Mouse (Mus musculus) yolk sac, embryonic 10.5 days (tissue): ENCODE data around the gene Abcg2.

Source experiments
- DNase-seq: peaks from one replicate; pipeline ENCODE4 v3.0.0-alpha.2; 2017; ENCODE audit warnings: low spot score

Gene Abcg2

DNA sequence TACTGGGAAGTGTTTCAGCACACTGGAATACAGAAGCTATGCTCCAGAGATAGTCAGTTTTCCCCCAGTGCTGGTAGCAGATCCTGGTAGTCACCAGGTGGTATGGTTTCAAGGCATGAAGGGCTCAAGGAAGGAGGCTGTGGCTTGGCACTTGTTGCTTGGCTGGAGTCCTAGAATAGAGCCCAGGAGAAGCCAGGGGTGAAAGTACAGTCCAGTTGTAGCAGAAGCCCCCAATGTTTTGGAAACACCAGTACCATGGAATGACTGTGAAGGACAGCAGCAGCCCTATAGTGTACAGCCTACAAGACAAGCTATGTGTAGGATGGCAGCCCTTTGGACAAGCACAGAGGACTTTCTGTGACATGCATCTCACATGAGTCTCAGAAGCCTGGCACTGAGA, 54.2 kb downstream of the Abcg2 start:
- no peak for DNase-seq

DNA sequence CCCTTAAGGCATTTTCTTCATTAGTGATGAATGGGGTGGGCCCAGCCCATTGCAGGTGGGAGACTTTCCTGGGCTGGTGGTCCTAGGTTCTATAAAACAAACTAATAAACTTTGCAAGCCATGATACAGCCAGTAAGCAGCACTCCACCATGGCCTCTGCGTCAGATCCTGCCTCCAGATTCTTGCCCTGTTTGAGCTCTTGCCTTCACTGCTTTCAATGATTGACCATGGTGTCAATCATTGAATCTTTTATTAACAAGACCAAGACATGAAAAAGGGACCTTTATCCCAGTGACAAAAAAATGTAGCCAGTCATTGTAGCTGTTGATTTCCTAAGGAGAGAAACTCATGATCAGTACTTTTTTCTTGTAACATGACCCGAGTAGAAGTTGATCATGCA, 55.1 kb downstream of the Abcg2 start:
- no peak for DNase-seq

DNA sequence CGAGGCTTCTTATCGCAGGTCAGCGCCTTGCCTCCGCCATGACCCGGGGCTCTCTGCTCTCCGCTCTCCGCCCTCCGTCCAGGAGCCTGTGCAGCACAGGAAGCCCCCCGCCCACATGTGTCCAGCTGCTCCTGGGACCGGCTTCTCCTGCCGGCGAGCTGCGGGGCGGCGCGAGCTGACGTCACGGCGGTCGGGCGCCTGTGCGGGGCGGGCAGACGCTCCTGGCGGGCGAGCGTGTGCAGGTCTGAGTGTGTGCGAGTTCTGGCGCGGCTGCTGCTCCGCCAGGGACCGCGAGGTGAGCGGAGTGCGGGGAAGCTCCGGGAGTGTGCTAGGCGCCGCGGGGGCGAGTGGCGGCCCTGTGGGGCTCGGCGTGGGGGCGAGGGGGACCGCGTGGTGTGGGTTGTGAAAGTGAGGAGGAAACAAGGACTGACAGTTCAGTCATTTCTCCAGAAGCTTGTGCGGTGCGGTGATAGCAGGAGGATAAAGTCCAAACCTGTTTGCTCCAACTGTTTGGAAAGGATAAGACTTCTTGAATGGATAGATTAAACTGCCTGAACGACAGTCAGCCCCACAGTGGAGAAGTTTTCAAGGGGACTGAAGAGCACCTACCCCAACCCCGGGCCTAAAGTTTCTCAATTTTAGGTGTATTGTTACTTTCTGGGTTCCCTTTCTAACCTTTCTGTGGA, 56.2 kb downstream of the Abcg2 start:
- DNase-seq, result peak; percentile 94

DNA sequence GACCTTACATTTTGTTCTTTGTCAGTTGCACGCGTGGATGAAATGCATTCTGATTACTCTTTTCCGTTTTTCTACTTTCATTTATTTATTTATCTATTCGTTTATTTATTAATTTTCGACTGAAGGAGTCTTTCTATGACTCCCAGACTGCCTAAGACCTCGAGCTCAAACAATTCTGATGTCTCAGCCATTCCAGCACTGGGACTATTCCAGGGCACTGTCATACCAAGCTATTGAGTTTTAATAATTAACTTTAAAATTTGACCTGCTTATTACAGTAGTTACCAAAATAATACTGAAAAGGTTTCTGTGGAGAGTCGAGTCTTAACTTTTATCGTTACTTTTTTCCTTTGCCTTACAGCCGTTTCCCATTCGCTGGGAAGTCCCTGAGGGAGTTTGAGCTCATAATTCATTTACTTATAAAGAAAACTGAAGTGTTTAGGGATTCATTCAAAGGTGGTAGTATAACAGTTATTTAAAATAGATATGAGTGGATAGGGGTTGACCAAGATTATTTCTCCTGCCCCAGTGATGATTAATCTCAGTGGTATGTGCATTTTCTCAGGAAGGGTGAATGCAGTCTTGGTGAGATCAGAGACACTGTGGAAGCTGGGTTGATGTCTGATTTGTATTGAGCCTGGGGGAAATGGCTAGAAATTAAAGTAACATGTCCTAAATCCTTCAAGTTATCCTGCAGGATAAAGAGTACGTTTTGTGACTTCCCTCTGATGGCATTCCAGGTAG, 56.9 kb downstream of the Abcg2 start:
- DNase-seq, result no peak

DNA sequence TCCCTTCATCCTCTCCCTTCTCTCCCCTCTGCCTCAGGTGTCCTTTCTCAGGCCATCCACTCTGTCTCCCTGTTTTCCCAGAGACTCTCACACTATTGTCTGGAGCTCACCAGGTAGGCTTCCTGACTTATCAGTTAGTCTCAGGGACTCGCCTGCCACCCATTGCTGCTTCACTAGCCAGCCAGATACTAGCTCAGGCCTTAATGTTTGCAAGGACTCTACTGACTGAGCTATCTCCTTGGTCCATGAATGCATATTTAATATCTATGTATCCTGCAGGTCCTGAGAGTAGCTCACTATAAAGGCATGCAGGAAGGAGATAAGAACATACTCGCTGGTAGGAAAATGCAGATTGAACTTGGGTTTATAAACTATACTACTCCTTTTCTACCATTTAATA, 57.9 kb downstream of the Abcg2 start:
- DNase-seq, result no peak

DNA sequence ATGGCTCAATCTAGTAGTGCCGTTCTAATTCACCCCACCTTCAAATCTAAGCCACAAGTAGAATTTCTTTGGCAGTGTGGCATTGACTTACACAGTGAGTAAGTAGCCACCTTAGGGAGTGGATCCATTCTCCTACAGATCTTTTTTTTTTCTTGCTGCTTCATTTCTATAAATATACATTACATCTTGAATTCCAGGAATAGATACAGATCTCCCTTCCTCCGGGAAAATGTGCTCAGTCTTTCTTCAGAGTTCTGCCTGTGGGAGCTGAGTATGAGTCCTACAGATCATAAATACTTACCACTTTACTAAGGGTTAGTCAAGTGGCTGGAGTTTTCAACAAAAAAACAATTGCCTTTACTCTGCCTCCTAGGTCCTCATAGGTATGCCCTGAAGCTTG, 60.3 kb downstream of the Abcg2 start:
- DNase-seq, result no peak

DNA sequence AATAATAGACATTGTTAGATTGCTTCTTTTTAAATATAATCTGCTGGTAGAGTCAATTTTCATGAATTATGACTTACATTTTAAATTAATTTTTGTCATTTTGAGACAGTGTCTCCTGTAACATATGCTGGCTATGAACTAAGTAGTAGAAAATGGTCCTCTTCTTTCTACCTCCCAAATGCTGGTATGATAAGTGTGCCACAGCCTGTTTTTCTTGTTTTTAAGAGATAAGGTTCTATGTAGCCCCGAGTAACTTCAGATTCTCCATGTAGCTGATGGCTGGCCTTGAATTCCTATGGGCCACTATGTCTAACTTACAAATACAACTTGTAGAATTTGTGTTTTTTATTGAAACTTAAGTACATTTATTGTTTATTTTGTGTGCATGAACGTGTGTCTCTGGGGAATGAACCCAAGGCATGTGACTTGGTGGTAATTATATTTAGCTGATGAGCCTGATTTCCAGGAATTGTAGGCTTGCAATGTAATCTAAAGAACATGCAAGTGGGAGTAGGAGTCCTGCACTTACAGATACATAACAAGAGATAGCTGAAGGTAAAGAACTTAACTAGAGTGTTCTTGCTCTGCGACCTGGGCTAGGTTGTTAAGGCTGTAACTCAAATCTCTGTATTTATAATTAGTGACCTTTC, 63.9 kb downstream of the Abcg2 start:
- DNase-seq, result no peak

DNA sequence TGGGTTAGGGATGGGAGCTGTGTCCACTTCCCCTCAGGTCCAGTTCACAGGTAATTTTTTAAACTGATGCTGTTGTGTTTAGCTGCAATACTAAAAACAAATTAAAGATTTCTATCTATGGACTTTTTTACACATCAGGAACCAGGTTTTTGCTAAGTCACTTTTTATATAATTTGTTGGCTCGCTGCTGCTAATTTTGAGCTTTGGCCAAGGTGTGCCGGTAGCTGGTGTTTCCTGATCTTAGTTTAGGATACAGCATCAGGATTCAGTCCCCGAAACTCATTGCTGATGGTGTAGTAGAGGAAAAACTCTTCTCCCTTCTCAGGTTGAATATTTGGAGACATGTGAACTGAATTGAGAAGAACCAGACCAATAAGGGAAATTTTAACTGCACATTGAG, 65.8 kb downstream of the Abcg2 start:
- DNase-seq, result no peak

DNA sequence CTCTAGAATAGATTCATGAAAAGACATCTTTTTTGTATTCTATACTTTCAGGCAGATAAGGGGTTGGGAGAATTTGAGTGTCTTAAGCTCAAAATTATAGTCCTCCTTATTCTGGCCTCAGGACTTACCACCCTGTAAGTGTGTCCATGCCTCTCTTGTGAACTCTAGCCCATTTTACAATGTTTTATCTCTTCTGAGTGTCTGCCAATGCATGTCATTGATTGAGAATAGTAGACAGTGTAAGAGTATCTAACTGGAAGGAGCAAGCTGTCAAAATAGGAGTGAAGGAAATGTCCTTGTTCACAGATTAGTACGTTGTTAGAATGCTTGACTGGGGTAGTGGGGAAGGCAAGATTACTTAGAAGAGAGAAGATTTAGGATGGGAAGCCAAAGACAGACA, 66.7 kb downstream of the Abcg2 start:
- DNase-seq, result no peak

DNA sequence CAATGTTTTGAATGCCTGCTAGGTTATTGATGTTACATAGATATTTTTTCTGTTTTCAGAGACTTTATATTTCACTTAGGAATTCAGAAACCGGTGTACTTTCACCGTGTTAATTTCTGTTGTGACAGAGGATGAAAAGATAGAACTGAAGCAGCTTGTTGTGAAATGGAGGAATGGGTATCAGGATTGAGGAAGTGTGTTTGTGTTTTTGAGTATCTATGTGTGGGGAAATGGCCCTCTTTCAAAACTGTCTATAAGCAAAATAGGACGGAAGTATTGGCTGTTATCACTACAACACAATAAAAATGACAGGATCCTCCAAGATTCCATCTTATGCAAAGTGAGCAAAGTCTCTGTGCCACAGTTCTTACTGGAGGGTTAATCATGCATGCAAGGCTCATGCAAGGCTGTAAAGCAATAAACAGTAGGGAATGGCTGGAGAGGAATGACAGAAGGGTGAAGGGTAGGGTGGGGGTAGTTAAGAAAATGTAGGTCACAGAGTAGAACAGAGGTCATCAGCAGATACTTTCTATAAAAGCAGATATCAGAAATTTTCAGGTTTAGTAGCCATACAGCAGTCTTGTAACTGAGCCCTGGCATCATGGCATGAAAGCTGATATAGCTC, 76.7 kb downstream of the Abcg2 start:
- DNase-seq, result no peak

DNA sequence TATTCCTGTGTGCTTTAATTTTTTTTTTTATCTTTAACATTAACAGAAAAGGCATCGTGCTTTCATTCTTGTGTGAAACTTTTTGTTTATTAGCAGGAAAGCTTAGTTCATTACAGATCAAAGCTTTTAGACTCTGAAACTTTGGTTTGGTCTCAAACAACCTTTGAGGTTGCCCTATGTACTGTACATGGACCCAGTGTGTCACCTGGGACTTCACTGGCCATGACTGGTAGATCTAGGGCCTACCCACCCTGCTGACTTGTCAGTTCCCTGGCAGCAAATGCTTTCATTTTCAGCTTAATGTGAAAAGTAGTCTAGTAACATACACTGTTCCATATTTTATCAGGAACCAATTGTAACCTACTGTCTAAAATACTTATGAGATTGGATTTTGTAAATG, 93.5 kb downstream of the Abcg2 start:
- no peak for DNase-seq

DNA sequence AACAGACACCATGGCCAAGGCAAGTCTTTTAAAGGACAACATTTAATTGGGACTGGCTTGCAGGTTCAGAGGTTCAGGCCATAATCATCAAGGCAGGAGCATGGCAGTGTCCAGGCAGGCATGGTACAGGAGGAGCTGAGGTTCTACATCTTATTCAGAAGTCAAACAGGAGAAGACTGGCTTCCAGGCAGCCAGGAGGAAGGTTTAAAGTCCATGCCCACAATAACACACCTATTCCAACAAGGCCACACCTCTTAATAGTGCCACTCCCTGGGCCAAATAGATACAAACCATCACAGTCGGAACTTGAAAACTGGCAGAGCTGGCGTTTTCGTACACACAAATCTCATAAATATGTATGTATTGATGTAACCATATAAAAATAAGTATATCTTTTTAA, 94.2 kb downstream of the Abcg2 start:
- no peak for DNase-seq

DNA sequence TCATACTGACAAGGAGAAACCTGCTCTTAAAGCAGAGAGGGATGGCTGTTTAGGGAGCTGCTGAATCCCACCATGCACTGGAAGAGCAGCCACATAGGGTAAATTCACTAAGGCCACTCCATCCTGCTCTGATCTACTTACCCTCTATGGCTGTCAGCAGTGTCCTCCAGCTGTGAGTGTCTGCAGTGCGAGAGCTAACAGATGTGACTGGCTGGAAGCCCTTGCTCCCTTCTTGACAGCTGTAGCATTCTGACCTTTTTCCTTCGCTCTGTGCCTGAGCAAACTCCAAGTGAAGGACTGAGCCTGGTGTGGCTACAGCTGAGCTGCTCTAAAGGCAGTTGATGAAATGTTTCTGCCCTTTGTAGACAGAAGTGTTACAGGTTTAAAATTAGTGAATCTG, 107.3 kb downstream of the Abcg2 start:
- no peak for DNase-seq

DNA sequence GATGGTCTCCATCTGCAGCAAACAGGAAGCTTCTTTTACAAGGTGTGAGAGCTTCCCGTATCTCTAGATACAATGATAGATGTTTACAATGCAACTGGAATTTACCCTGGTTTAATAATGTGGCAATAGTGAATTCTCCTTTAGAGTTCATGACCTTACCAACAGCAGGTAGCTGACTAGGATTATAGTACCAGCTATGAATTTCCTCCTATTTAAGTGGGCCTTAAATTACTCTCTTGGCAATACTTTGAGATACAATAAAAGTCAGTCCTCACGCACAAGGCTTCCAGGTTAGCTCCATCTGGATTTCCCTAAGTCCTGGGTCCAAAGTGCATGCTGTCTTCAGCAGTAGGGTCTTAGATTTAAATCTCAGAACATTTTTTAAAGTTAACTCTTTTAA, 109.9 kb downstream of the Abcg2 start:
- no peak for DNase-seq

DNA sequence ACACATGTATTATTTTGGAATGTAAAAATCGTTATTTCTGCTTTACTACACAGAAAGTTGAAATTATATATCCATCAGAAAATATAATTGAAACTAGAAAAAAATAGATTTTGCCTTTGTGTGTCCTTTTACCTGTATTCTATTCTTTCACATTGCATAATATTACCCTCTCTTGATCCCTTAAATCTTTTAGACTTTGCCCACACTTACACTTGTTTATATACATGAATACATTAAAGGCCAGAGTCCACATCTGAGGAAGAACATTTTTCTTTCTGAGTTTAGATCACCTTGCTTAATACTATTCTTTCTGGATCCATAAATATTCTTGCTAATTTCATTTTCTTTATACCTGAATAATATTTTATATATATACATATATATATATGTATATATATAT, 110.4 kb downstream of the Abcg2 start:
- no peak for DNase-seq

DNA sequence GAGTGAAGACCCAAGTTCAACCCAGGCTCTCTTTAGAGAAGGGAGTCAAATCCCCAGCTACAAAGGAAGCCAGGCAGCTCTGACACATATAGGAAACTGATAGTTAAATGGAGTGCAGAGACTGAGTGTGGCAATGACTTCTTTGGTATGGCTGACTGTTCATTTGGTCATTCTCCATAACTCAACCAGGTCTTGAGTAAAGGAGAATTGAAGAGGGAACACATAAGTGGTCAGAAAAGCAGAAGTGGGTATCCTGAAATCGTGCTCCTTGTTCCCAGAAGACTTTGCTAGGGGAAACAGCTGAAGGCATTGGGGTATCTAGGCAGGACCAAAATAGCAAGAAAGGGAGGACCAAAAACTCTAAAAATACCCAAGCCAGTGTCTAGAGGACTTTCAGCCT, 126.0 kb downstream of the Abcg2 start:
- DNase-seq, result no peak

DNA sequence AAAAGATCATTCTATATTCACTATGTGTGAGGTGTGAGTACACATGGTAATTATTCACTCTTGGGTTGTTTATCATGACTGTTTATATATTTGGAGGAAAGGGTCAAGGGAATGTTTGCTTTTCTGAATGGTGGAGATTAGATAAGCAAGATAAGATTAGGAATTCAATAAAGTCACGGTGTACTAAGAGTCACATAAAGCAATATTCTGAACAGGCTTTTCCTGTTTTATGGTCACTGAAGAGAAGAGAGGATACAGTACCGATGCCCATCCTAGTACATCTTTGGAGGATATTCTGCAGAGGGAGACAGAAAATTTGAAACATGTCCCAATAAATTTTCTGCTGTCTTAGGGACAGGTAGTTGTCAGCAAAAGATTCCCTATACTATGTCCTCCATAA, 127.6 kb downstream of the Abcg2 start:
- no peak for DNase-seq

DNA sequence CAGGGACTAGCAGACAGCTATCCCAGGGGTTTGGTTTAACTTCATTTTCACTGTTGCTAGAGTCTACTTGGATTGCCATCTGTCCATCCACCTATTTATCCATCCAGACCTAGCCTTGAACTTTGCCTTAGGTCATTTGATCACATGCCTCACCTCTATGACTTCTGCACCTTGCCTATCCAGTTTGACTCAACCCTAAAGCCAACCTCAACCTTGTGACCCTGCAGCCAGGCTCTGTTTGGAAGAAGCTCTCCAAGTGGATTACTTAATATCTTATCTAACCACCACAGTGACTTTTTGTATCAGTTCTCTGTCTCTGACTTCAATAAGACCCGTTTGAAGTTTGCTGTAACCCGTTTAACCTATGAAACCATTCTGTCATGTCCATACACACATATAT, 149.5 kb downstream of the Abcg2 start:
- DNase-seq, result peak; percentile 34

DNA sequence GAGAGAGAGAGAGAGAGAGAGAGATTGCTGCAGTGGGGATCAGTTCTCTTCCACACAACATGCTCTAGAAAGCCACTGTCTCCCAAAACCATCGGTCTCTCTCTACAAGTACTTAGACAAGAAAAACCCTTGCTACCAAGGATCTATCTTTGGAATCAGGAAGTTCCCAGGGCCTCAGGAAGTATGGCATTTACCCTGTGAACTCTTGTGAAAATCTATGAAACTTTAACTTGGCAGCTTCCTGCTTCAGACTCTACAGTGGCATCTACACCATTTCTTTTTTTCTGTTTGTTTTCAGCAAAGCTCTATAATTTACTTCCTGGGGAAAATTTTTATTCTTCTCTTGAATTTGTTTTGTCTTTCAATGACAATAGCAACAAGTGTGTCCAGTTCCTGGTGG, 150.8 kb downstream of the Abcg2 start:
- DNase-seq, result peak; percentile 3
